Mouse (Mus musculus): ENCODE results near the gene Commd1. TPM values are rescaled to one million over a fixed set of nuclear protein-coding genes. Genes with fewer than 3 reads are reported as not detected.

Commd1 gene
- total RNA-seq, 1 experiment from 2014 or later: 102 TPM

DNA sequence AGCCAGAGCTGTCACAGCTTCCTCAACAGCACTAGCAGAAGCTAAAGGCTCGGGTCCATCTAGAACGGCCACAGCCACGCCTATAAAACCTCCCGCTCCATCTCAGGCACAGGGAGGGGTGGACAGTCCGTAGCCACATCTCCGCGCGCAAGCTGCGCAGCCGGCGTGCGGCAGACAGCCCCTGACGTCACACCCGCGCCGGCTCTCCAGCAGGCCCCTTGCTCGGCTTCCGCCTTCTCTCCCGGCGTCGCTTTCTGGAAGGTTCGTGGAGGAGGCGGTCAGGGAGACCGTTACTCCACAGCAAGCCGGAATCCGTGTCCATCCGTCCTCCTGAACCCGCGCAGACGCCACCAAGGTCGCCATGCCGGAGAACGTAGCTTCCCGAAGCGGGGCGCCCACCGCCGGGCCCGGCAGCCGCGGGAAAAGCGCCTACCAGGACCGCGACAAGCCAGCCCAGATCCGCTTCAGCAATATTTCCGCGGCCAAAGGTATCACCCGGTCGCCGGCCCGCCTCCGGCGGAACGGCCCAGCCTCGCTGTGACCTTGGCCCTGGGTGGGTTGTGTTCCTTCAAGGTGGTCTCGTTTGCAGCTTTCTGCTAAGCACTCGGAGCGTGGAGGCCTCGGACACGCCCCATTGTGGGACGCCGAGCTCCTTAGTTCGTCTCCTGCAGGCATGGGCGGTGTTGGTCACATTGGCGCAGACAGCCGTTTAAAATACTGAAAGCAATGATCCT is 8.4 kb upstream of the Commd1 start, which contains the start of gene Cct4:
Cct4 (plus strand) TSS at position 127 of the 734 bp plus-strand sequence.
- DNase-seq: peak; percentile 97

DNA sequence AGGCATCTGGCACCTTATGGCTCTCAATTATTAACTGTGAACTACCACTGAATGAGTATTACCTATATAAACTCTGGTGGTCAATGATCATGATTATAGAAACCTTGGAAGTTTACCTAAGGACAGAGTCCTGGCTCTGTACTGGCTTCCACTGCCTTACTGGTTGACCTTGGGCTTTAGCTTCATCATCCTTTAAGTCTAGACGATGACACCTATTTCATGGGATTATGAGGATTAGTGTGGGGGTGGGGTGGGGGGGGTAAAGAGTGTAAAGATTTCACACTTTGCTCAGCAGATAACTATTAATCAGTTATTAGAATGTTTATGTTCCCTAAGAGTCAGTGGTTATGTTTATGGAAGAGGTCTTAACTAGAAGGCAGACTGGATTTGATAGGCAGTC is 7.6 kb upstream of the Commd1 start:
- no peak for DNase-seq

GRCm38 (mm10) chr11:22987357-22987756 is 5.2 kb upstream of the Commd1 start:
- DNase-seq: peak; percentile 55

DNA sequence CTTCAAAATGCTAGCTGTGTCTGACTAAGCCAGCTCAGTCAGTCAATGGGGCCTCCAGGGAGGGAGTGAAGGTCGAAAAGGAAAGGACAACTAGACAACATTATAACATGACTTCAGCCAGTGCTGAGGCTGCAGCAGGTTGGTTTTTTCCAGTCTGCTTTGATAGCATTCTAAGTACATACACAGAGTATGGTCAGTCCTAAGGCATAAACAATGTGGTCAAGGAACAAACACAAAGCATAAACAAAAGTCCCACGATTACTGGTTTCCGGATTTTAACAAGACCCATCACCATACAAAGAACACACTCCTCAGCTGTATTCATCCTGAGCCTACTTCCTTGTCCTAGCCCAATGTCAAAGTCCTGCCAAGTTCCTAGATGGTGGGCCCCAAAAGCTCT is 3.3 kb upstream of the Commd1 start:
- DNase-seq: no peak

DNA sequence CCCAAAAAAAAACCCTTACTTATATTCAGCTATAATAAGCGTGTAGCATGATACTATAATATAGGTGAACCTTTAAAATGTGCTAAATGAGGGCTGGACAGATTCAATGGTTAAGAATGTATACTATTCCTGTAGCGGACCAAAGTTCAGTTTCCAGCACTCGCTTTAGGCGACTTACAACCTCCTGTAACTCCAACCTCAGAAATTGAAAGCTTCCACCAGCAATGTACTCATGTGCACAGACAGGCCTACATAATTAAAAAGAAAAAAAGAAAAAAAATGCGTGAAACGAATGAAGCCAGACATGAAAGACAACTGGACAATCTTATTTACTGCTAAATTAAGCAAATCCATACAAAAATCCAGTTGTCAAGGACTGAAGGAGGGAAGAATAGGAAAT is 664 bp upstream of the Commd1 start:
- no peak for DNase-seq

DNA sequence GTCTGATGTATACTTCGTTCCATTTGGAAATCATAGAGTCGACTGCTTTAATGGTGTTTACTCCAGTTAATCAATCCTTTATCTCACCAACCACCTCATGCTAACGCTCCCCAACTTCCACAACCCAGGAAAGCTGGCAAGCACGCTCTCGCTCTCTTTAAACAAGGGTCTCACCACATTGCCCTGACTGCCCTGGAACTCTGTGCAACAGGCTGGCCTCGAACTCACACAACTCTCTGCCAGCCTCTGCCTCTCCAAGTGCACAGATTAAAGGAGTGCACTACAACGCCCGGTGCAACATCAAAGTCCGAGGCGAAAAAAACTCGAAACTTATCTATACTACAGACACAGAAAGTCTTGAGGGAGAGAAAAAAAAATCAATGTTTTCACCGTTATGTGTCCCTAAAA is 635 bp downstream of the Commd1 start:
- no peak for DNase-seq

DNA sequence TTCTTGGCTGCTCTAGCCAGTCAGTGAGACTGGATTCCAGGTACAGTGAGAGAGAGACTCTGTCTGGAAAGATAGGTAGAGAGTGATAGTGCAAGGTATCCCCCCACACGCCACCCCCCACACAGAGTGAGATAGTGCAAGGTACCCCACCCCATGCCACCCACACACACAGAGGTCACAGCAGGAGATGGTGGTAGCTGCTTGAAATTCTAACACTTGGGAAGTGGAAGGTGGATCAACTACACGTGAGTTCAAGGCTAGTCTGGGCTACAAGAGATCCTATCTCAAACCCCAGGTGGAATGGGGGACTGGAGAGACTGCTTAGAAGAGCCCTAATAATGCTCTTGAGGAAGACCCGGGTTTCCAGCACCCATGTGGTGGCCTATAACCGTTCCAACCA is 1.1 kb downstream of the Commd1 start:
- DNase-seq: no peak

GRCm38 (mm10) chr11:22979221-22979620 is 3.0 kb downstream of the Commd1 start:
- no peak for DNase-seq

DNA sequence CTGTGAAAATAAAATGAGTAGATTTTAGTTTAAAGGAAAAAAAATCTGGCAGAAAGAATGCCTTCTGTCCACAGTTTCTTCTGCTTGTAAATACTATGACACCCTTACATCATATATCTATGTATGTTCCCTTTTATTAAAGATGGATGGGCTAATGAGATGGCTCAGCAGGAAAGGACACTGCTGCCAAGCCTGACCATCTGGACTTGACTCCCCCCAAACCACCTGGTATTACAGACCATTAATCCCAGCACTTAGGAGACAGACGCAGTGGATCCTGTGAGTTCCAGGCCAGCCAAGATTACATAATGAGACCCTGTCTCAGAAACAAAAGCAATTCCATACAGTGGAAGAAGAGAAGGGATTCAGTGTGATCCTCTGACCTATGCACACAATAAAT is 3.5 kb downstream of the Commd1 start:
- DNase-seq: no peak

GRCm38 (mm10) chr11:22978215-22978614 is 4.0 kb downstream of the Commd1 start:
- DNase-seq: no peak

GRCm38 (mm10) chr11:22973599-22973998 is 8.6 kb downstream of the Commd1 start:
- DNase-seq: no peak

GRCm38 (mm10) chr11:22972746-22973526 is 9.2 kb downstream of the Commd1 start:
- peak; percentile 86 for DNase-seq

- DNase-seq: peak; percentile 78
Measured at GRCm38 (mm10) chr11:22971835-22972709, 10.1 kb downstream of the Commd1 start, which contains the start of gene Zrsr1. Gene Zrsr1 (plus strand): TSS chr11:22972005.

GRCm38 (mm10) chr11:22970546-22970945 is 11.6 kb downstream of the Commd1 start:
- no peak for DNase-seq

- no peak for DNase-seq
Measured at GRCm38 (mm10) chr11:22969486-22969885, 12.7 kb downstream of the Commd1 start.

DNA sequence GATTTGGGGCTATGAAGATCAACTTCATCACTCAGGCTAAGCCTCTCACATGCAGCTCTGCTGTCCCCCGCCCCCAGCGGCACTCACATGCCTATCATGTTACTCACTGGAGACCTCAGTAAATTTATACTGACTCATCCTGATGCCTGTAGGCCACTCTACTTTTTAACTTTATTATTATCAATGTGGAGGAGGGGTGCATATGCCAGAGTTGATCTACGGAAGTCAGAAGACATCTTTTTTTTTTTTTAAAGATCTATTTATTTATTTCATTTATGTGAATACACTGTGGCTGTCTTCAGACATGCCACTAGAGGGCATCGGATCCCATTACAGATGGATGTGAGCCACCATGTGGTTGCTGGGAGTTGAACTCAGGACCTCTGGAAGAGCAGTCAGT is 16.7 kb downstream of the Commd1 start:
- DNase-seq: peak; percentile 83

- DNase-seq: no peak
Measured at GRCm38 (mm10) chr11:22964401-22964800, 17.8 kb downstream of the Commd1 start.

DNA sequence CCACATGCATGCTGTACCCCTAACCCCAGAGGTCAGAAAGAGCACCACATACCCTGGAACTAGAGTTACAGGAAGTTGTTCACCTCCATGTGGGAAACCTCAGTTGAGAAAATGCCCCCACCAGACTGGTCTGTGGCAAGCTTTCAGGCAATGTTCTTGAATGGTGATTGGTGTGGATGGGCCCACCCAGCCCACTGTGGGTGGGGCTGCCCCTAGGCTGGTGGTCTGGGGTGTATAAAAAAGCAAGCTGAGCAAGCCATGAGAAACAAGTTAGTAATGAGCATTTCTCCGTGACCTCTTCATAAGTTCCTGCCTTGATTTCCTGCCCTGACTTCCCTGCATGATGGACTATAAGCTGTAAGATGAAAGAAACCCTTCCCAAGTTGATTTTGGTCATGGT is 20.1 kb downstream of the Commd1 start:
- no peak for DNase-seq

GRCm38 (mm10) chr11:22957791-22958374 is 24.3 kb downstream of the Commd1 start:
- DNase-seq: no peak

DNA sequence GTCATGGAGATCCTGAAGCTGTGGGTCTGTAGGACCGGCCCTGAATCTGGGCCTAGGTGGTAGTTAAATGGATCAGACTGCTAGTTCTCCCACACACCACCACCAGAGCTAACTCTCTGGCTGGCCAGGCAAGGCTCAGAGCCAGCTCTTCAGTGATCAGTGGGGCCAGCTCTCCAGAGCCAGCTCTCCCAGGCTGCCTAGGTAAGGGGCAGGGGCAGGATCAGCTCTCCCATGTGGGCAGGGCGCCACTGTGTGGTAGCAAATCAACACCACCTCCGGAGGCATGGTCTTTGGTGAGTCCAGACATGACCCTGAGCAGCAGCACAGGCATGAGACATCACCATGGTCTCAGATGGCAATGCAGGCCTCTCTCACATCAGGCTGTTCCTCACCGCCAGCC is 25.4 kb downstream of the Commd1 start:
- peak; percentile 94 for DNase-seq

GRCm38 (mm10) chr11:22956346-22956745 is 25.8 kb downstream of the Commd1 start:
- no peak for DNase-seq

DNA sequence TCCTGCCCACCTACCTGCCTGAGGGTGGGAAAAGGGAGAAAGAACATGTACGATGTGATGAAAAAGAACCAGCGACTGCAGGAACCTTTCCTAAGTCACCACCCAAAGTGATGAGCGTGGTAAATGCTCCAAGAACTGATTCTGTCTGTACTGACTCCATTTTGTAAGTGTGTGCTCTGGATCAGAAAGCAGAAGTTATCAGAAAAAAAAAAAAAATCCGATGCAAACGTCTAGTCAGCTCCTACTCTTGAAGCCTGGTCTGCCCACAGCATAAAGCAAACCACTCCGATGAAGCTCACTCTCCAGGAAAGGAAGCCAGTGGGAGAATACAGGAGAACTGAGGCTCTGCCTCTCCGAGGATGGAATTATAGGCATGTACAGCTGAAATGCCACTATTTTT is 29.5 kb downstream of the Commd1 start:
- DNase-seq: no peak

Measured in adrenal gland, postnatal 14 days (tissue).